Mouse (Mus musculus): ENCODE measurements around the gene Nckap5l.

DNA sequence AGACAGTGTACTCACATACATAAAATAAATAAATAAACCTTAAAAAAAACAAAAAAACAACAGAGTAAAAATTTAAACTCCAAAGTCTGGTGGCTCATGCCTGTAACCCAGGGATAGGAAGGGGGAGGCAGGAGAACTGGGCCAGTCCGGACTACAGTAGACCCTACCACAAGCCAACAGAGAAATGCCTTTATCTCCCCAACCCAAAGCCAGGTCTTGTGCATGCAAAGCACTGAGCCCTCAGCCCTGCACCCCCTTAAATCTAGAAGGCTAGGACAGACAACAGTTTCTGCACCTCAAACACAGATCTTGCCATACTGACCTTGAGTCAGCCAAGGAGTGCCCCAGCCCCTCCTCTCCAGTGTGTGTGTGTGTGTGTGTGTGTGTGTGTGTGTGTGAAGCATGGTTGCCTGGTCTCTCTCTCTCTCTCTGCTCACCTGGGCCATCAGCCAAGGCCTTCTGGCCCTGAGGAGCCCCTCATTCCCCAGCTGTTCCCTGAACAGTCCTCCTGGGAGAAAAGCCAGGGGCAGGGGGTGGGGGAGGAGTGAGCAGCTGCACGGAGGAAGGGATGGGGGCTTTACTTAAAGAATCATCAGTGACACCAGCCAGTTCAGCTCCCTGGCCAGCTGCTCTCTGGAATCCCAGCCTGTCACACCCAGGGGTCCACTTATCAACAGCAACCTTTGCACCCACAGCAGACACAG lies 17.3 kb downstream of the Nckap5l start:
- TF ChIP-seq GATA1 (IDR thresholded peaks at IDR 0.05; ENCODE audit: low read length): no peak
- TF ChIP-seq TAL1 (IDR thresholded peaks at IDR 0.05; ENCODE audit: low read length): no peak

Measured in erythroblast, embryonic 14.5 days (primary cell).